Mouse (Mus musculus) bone marrow macrophage, adult 2 months (primary cell): Measurements from ENCODE around the gene Cubn.

ENCODE experiments used
- CTCF ChIP-seq: IDR thresholded peaks from 2 replicates; pipeline ENCODE4 v1.5.1; 2012; ENCODE audit warnings: low read depth, mild to moderate bottlenecking, low read length, moderate library complexity
- POLR2A ChIP-seq: IDR thresholded peaks from 2 replicates; pipeline ENCODE4 v1.6.1; 2012; ENCODE audit warnings: mild to moderate bottlenecking, low read depth, low read length, borderline replicate concordance

- TF ChIP-seq POLR2A, result no peak
- no peak for TF ChIP-seq CTCF
Measured at GRCm38 (mm10) chr2:13352775-13353174, 138.8 kb downstream of the Cubn start.
